ENCODE assay signal across 11 mouse cellular contexts in genomic region chr12:73800886-73801285, GRCm38 (mm10).
DNase-seq lines count a peak whose midpoint lies in the region; ATAC-seq and TF ChIP-seq lines count a peak whose summit lies in the region.
"Had no signal": no experiment of that assay in that cellular context is flagged by ENCODE, and none has a peak within 500 bp of the region (broad histone marks: within the 10 kb centered on the region; RNA-seq: fewer than 3 reads in every experiment).

No protein-coding gene starts in this region.

- no peak for TF ChIP-seq CTCF in lung, postnatal 0 days (IDR thresholded peaks at IDR 0.05)

- no peak overlapping the region for H3K9ac ChIP-seq in lung, postnatal 0 days (replicated peaks; ENCODE audit: low read depth)
- no peak overlapping the region; the same call in 1 of the 2 replicates for H3K9ac ChIP-seq in heart, embryonic 14.5 days (ENCODE audit: low read length)
- no peak overlapping the region for H3K9ac ChIP-seq in stomach, embryonic 16.5 days (ENCODE audit: low read length)
- H3K9ac ChIP-seq: embryonic facial prominence, embryonic 13.5 days; forebrain, postnatal 0 days; lung, embryonic 15.5 days had no signal

- H3K36me3 ChIP-seq in lung, postnatal 0 days (ENCODE audit: insufficient read depth, low read length): no peaks in the 10 kb centered on the region
- no peaks in the 10 kb centered on the region for H3K36me3 ChIP-seq in heart, embryonic 14.5 days (ENCODE audit: control insufficient read depth, insufficient read depth, low read length)
- H3K36me3 ChIP-seq in stomach, embryonic 16.5 days (ENCODE audit: control insufficient read depth, insufficient read depth, low read length): no peaks in the 10 kb centered on the region
- H3K36me3 ChIP-seq: embryonic facial prominence, embryonic 13.5 days; lung, embryonic 15.5 days had no signal

- no peaks in the 10 kb centered on the region for H3K9me3 ChIP-seq in lung, postnatal 0 days (ENCODE audit: low read length)
- no peaks in the 10 kb centered on the region for H3K9me3 ChIP-seq in heart, embryonic 14.5 days (ENCODE audit: control insufficient read depth, low read length)
- no peaks in the 10 kb centered on the region for H3K9me3 ChIP-seq in stomach, embryonic 16.5 days (replicated peaks; ENCODE audit: control insufficient read depth, low read length)
- H3K9me3 ChIP-seq: embryonic facial prominence, embryonic 13.5 days; lung, embryonic 15.5 days had no signal

- peak; percentile 65 for DNase-seq in adrenal gland, adult 2 months
- no peak for DNase-seq in adrenal gland, postnatal 4 days (ENCODE audit: low spot score in 2 of 2)
- peak; percentile 42 for DNase-seq in lung, postnatal 0 days (ENCODE audit: low spot score)
- DNase-seq in lung, postnatal 14 days: no peak
- no peak for DNase-seq in spleen, adult 18-20 months
- no peak for DNase-seq in left cerebral cortex, adult 18-20 months (ENCODE audit: low spot score in 2 of 2)
- DNase-seq: forebrain, postnatal 0 days had no signal

- 18% methylated on average over 3 of the region's 3 CpGs for WGBS in lung, postnatal 0 days
- 24% methylated on average over 3 of the region's 3 CpGs for WGBS in heart, embryonic 14.5 days
- WGBS in stomach, embryonic 16.5 days: 34% methylated on average over 3 of the region's 3 CpGs

- peak; percentile 46; the same call in 1 of the 2 replicates for ATAC-seq in lung, postnatal 0 days
- ATAC-seq in heart, embryonic 14.5 days (ENCODE audit: insufficient number of reproducible peaks, insufficient read depth, low FRiP score, low read depth): no peak
- no peak for ATAC-seq in stomach, embryonic 16.5 days (ENCODE audit: insufficient read depth, low FRiP score)
- ATAC-seq: forebrain, postnatal 0 days had no signal

- no peak overlapping the region for H3K4me2 ChIP-seq in lung, postnatal 0 days (replicated peaks; ENCODE audit: low read depth, low read length)
- no peak overlapping the region for H3K4me2 ChIP-seq in heart, embryonic 14.5 days (ENCODE audit: low read length)
- H3K4me2 ChIP-seq in stomach, embryonic 16.5 days (ENCODE audit: low read depth, low read length): no peak overlapping the region
- H3K4me2 ChIP-seq: embryonic facial prominence, embryonic 13.5 days; lung, embryonic 15.5 days had no signal

- no peak for TF ChIP-seq EP300 in lung, postnatal 0 days (IDR thresholded peaks at IDR 0.05)

- H3K27me3 ChIP-seq in lung, postnatal 0 days (replicated peaks; ENCODE audit: insufficient read depth, low read length): no peaks in the 10 kb centered on the region
- no peaks in the 10 kb centered on the region for H3K27me3 ChIP-seq in heart, embryonic 14.5 days (ENCODE audit: control insufficient read depth, insufficient read depth, low read length)
- no peaks in the 10 kb centered on the region for H3K27me3 ChIP-seq in stomach, embryonic 16.5 days (ENCODE audit: control insufficient read depth, insufficient read depth, low read length)
- H3K27me3 ChIP-seq: embryonic facial prominence, embryonic 13.5 days; lung, embryonic 15.5 days had no signal

- H3K4me3 ChIP-seq in lung, postnatal 0 days (ENCODE audit: low read depth, low read length): no peak overlapping the region
- no peak overlapping the region for H3K4me3 ChIP-seq in heart, embryonic 14.5 days (ENCODE audit: control insufficient read depth in 1 of 2, insufficient read depth in 1 of 2, low read depth in 1 of 2, low read length in 2 of 2)
- H3K4me3 ChIP-seq in stomach, embryonic 16.5 days (replicated peaks; ENCODE audit: low read length): no peak overlapping the region
- H3K4me3 ChIP-seq: embryonic facial prominence, embryonic 13.5 days; lung, embryonic 15.5 days had no signal

- peaks cover 6% of the 10 kb centered on the region; the same call in 1 of the 2 replicates for H3K4me1 ChIP-seq in lung, postnatal 0 days (ENCODE audit: insufficient read depth, low read depth, low read length)
- peaks cover 23 to 37% of the 10 kb centered on the region in 2 experiments for H3K4me1 ChIP-seq in heart, embryonic 14.5 days (ENCODE audit: control insufficient read depth in 2 of 2, insufficient read depth in 2 of 2, low read length in 2 of 2)
- H3K4me1 ChIP-seq in stomach, embryonic 16.5 days (ENCODE audit: control insufficient read depth, insufficient read depth, low read length): no peaks in the 10 kb centered on the region; the same call in 1 of the 2 replicates

- H3K27ac ChIP-seq in lung, postnatal 0 days (ENCODE audit: low read length): no peak overlapping the region
- peak overlapping the region; percentile 54 to 72 for H3K27ac ChIP-seq in heart, embryonic 14.5 days (replicated peaks in 1 of 2; ENCODE audit: control insufficient read depth in 1 of 2, insufficient read depth in 1 of 2, low read depth in 2 of 2, low read length in 2 of 2)
- H3K27ac ChIP-seq in stomach, embryonic 16.5 days (ENCODE audit: low read length): 0 out of 2 replicates have a peak overlapping the region, but pooled peaks have one; percentile 0
- H3K27ac ChIP-seq: embryonic facial prominence, embryonic 13.5 days; lung, embryonic 15.5 days had no signal

Comparison
In these comparisons a context has a peak if more than half of its experiments do, and no peak if none do; other contexts are left out.
1. DNase-seq: peak in adrenal gland, adult 2 months (single experiment) and lung, postnatal 0 days (single experiment); none in adrenal gland, postnatal 4 days (0 of 2), lung, postnatal 14 days (single experiment), spleen, adult 18-20 months (0 of 2) and left cerebral cortex, adult 18-20 months (0 of 2).